Mouse (Mus musculus) monocyte, adult 2 months (primary cell): Measurements from ENCODE around the gene Gm3020.
"Not testable (repeated sequence)": the region's sequence is repeated elsewhere in the genome, so short reads cannot be mapped to it uniquely, and the experiment has no call there.

Source experiments
- DNase-seq, 2 experiments: peaks; one replicate each; pipeline ENCODE4 v3.0.0; 2022; ENCODE audit warnings: low spot score in 2 of 2, low read depth in 1 of 2

The Gm3020 gene

GRCm38 (mm10) chr14:3651730-3652129, at the start of gene Gm3020:
Gene Gm3020 (plus strand): TSS chr14:3652030.
- DNase-seq, result not testable (repeated sequence)

DNA sequence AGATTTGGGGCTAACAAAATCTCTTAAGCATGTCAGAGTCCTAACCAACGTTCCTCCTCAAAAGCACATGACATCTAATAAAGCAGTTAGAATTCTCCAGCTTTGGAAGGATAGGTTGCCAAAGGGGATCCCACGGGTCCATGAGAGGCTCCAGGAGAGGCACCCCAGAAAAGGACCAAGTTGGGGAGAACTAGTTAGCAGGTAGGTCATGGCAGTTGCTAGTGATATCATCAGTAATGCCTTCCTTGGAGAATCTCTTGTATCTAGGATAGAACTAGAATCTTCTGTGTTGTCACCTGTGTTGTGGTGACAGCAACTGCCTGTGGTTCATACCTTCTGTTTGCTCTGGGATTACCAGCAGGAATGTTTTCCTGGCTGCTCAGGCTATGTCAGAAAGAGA, 17.6 kb upstream of the Gm3020 start, which contains the start of gene Gm3012:
Gm3012 (plus strand) TSS at position 301 of the 400 bp plus-strand sequence.
- DNase-seq, result not testable (repeated sequence)

DNA sequence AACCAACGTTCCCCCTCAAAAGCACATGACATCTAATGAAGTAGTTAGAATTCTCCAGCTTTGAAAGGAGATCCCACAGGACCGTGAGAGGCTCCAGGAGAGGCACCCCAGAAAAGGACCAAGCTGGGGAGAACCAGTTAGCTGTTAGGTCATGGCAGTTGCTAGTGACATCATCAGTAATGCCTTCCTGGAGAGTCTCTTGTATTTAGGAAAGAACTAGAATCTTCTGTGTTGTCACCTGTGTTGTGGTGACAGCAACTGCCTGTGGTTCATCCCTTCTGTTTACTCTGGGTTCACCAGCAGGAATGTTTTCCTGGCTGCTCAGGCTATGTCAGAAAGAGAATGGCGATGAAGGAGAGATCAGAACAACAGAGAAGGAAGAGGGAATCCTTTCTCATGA, 36.7 kb downstream of the Gm3020 start, which contains the start of gene Gm3043:
Gm3043 (plus strand) TSS at position 301 of the 400 bp plus-strand sequence.
- DNase-seq, result not testable (repeated sequence)
